Mouse (Mus musculus) monocyte, adult 2 months (primary cell): ENCODE results near the gene Gpc6.

Experiments used
- DNase-seq, 2 experiments: peaks; one replicate each; pipeline ENCODE4 v3.0.0; 2022; ENCODE audit warnings: low spot score in 2 of 2, low read depth in 1 of 2

The Gpc6 gene

GRCm38 (mm10) chr14:117061078-117061477 is 136.0 kb downstream of the Gpc6 start:
- no peak for DNase-seq

GRCm38 (mm10) chr14:117061527-117061926 is 136.4 kb downstream of the Gpc6 start:
- DNase-seq = no peak

GRCm38 (mm10) chr14:117068179-117068578 is 143.1 kb downstream of the Gpc6 start:
- DNase-seq = no peak

- no peak for DNase-seq
Measured at GRCm38 (mm10) chr14:117070470-117071085, 145.5 kb downstream of the Gpc6 start.

GRCm38 (mm10) chr14:117093586-117093985 is 168.5 kb downstream of the Gpc6 start:
- DNase-seq = no peak

GRCm38 (mm10) chr14:117106900-117107299 is 181.8 kb downstream of the Gpc6 start:
- no peak for DNase-seq

- DNase-seq = no peak
Measured at GRCm38 (mm10) chr14:117113153-117113552, 188.0 kb downstream of the Gpc6 start.

GRCm38 (mm10) chr14:117122036-117122435 is 196.9 kb downstream of the Gpc6 start:
- DNase-seq = no peak

GRCm38 (mm10) chr14:117130334-117130733 is 205.2 kb downstream of the Gpc6 start:
- no peak for DNase-seq

- DNase-seq = no peak
Measured at GRCm38 (mm10) chr14:117131324-117131723, 206.2 kb downstream of the Gpc6 start.

- DNase-seq = no peak
Measured at GRCm38 (mm10) chr14:117141077-117141848, 216.1 kb downstream of the Gpc6 start.

GRCm38 (mm10) chr14:117146089-117146488 is 221.0 kb downstream of the Gpc6 start:
- DNase-seq = no peak

GRCm38 (mm10) chr14:117146665-117147064 is 221.6 kb downstream of the Gpc6 start:
- DNase-seq = no peak

GRCm38 (mm10) chr14:117151621-117152020 is 226.5 kb downstream of the Gpc6 start:
- DNase-seq = no peak

- DNase-seq = no peak
Measured at GRCm38 (mm10) chr14:117155884-117156465, 230.9 kb downstream of the Gpc6 start.

GRCm38 (mm10) chr14:117157426-117157825 is 232.3 kb downstream of the Gpc6 start:
- DNase-seq = no peak

GRCm38 (mm10) chr14:117166350-117166749 is 241.2 kb downstream of the Gpc6 start:
- no peak for DNase-seq

GRCm38 (mm10) chr14:117193364-117193763 is 268.2 kb downstream of the Gpc6 start:
- DNase-seq = no peak

GRCm38 (mm10) chr14:117202012-117202411 is 276.9 kb downstream of the Gpc6 start:
- no peak for DNase-seq

- no peak for DNase-seq
Measured at GRCm38 (mm10) chr14:117203960-117204359, 278.8 kb downstream of the Gpc6 start.

- DNase-seq = no peak
Measured at GRCm38 (mm10) chr14:117214373-117214772, 289.3 kb downstream of the Gpc6 start.

GRCm38 (mm10) chr14:117226920-117227319 is 301.8 kb downstream of the Gpc6 start:
- DNase-seq = no peak
